Mouse (Mus musculus) T-helper 2 cell (primary cell): ENCODE results near the gene Hmces.

Source experiments
- in situ Hi-C: fragments of 300-600 bp; cut with MboI, MseI; formaldehyde crosslinking; loops from one replicate; pipeline ENCODE4 v1.15.1; 2025; ENCODE audit warnings: high pct_unique_total_duplicates

Gene Hmces

GRCm38 (mm10) chr6:87913661-87914325, at the start of gene Hmces:
TSS of gene Hmces (plus strand) at chr6:87913935.
- in situ Hi-C loops = no loop called here

GRCm38 (mm10) chr6:87866211-87866610, 47.5 kb upstream of the Hmces start:
- in situ Hi-C loops = no loop called here

DNA sequence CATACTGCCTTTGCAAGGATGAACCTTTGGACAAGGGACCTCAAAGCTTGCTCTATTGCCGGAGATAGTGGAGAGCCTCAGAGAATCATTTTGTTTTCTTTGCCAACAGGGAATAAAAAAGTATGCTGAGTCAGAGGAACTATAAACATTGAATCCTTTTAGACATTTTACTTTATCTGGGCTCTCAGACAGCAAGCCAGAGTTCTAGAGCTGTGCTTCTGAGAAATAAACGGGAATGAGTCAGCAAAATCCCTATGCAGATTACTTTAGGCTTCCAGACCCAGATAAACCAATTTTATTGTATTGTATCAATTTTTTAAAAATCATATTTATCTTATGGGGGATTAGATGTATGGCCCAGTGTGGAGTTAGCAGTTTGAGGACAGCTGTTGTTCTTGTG, 46.5 kb upstream of the Hmces start:
- in situ Hi-C loops = no loop called here

DNA sequence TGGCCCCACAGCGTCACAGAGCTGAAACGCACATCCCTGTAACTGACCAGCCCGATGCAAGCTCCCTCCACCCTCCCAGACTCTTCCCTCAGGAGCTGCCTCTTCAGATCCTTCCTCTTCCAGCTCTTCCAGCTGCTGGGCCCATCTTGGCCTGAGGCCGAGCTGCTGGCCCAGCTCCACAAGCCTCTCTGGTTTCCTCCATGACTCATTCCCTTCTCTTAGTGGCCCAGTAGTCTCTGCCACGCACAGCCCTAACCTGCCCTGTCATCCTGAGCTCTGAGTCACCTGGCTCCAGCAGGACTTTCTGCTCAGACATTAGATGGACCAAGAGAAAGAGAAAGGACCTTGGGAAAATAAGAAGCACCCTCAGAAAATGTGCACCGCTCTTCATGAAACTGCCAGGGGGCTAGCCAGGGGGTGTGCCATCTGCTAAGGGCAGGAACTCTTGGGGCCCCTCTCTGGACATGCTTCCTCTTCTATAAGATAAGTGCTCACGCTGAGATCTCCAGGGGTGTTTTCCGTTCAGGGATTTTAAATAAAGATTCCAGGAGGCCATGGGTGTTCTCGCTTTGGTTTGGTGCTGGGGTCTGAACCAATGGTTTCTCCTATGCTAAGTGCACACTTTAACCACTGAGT, 44.7 kb upstream of the Hmces start:
- in situ Hi-C loops = no loop called here

- in situ Hi-C loops = no loop called here
Measured at GRCm38 (mm10) chr6:87870440-87870839, 43.3 kb upstream of the Hmces start.

DNA sequence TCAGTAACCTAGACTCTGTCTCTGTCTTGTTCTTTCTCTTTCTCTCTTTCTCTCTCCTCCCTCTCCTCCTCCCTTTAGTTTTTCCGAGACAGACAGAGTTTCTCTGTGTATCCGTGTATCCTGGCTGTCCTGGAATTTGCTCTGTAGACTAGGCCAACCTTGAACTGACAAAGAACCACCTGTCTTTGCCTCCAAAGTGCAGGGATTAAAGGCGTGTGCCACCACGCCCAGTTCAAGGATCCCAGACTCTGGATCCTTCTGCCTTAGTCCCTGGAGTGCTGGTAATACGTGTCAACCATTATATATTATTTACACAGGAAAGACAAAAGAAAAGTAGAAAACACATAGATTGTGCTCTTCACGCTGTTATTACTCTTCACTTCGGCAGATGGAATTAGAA, 42.5 kb upstream of the Hmces start:
- in situ Hi-C loops = no loop called here

DNA sequence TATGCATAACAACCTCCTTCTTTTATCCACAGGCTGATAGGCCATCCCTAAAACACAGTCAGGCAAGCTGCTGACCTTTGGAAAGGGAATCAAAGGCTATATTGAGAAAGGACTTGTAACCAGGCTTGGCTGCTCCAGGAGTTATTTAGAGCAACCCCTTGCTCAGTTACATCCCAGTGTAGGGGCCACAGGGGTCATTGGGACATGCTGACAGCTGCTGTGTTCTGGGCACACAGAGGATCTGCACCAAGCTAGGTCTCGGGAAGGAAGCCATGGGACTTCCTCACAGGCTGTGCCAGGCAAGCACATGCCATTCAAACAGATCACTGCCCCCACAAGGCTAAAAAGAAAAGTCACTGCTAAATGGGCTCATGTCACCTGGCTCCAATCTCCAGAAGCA, 40.6 kb upstream of the Hmces start:
- in situ Hi-C loops = no loop called here

- in situ Hi-C loops = no loop called here
Measured at GRCm38 (mm10) chr6:87873963-87874362, 39.8 kb upstream of the Hmces start.

- in situ Hi-C loops = no loop called here
Measured at GRCm38 (mm10) chr6:87875083-87875482, 38.7 kb upstream of the Hmces start.

DNA sequence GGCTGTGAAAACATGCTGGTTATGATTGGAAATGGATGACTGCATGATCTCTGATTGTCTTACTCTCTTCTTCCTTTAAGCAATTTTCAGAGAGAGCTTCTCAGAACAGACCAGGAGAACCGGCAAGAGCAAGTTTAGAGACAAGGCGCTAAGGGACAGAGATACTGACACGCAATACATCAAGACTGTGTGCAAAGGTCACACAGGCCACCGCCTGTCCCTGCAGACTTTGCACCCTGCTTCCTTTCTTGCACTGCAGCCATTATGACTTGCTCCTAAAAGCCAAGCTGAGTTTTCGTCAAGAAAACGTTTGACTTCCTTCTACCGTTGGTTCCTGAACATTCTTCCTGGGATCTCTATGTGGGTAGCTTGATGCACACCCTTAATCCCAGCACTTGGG, 38.2 kb upstream of the Hmces start:
- in situ Hi-C loops = no loop called here

DNA sequence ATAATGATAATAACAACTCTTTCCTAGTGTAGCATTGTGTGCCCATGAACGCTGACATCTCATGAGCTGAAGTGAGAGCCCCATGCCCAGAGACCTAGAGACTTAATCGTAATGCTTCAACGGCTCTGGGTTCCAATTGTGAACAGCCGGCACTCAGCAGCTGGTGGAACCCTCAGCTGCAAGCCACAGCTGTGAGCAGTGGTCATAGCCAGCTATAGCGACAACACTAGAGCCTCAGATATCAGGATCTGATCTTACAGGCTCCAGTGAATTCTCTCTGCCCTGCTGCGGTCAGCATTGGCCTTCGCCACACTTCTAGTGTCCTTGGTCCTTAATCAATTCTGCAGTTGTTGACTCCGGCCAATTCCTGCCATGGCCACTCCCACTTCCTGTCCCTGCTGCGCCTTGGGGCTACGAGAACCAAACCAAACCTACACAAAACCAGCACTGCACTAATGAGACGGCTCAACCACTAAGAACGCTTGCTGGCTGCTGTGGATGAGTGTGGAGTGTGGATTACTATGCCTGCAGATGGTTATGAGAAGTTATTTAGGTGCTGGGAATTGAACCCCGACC, 37.6 kb upstream of the Hmces start:
- in situ Hi-C loops = no loop called here

GRCm38 (mm10) chr6:87879010-87879409, 34.7 kb upstream of the Hmces start:
- in situ Hi-C loops = no loop called here

- in situ Hi-C loops = no loop called here
Measured at GRCm38 (mm10) chr6:87879628-87880027, 34.1 kb upstream of the Hmces start.

DNA sequence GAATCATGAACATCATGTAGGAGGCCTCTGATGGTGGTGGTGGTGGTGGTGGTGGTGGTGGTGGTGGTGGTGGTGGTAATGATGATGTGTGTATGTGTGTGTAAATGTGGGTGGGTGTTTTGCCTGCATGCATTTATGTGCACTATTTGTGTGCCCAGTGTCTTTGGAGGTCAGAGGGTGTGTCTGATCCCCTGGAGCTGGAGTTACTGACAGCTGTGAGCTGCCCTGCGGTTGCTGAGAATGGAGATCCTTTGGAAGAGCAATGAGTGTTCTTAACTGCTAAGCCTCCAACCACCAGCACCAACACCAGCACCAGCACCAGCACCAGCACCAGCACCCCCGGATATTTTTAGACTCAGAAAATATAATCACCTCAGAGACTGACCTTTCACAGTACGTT, 31.5 kb upstream of the Hmces start:
- in situ Hi-C loops = no loop called here

GRCm38 (mm10) chr6:87882816-87883215, 30.9 kb upstream of the Hmces start:
- in situ Hi-C loops = no loop called here

DNA sequence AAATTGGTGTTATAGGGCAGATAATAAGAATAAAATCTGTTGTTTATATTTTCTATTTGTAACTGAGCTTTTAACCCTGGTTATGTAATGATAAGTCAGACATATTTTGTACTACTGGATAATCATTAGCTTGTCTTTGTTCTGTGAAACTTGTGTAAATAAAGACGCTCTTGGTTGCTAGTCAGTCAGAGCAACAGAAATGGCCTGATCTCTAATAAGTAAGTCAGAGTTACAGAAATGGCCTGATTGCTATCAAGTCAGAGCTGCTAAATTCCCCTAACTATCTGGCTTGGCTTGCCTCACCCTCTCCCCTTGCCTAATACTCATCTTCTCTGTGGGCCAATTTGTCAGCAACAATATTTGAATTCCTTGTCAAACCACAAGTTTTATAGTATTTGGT, 27.0 kb upstream of the Hmces start:
- in situ Hi-C loops = no loop called here

DNA sequence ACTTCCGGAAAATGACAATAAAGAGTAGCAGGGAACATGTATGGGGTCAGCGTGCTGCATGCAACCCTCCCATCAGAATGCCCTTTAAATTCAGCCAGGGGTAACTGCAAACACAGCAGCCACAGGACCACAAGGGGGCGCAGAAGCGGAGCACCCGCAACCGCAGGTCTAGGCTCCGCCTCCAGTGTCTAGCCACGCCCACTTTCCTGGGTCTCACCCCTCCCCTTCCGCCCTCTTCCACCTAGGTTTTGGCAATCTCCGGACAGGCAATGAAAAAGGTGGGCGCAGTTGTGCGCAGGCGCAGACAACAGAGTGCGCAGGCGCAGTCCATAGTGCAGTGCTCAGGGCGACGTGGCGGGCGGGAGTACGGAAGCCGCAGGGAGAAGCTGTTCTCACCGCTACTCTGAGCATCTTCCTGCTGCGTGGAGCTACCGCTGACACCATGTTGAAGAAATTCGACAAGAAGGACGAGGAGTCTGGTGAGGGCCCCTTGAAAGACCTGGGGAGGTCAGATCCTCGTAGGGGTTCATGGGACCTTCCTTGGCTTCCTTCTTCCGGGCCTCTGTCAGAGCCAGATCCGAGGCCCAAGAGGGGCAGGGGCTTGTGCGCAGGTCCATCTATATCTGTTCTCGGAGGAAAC, 26.0 kb upstream of the Hmces start, which contains the start of gene Copg1:
TSS of gene Copg1 (plus strand) at position 221 of the 640 bp plus-strand sequence.
- in situ Hi-C loops = no loop called here

GRCm38 (mm10) chr6:87893931-87894330, 19.8 kb upstream of the Hmces start:
- in situ Hi-C loops = no loop called here

- in situ Hi-C loops = no loop called here
Measured at GRCm38 (mm10) chr6:87898028-87898427, 15.7 kb upstream of the Hmces start.

- in situ Hi-C loops = no loop called here
Measured at GRCm38 (mm10) chr6:87906632-87907031, 7.1 kb upstream of the Hmces start.

DNA sequence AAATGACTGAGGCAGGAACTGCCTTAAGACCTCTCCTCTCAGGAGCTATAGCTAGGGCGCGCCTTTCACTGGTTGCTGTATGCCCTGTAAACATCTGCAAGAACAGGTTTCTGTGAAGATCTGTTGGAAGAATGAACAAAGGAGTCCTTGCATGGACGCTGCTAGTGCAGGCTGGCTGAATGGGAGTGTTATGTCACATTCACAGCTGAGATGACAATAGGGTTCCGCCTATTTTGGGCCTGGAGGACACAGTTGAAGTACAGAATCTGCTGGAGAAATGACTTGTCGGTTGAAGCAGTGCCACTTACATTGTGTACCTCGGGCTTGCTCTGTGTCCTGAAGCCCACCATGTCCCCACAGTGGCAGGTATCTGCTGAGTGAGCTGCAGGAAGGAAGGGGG, 4.6 kb upstream of the Hmces start:
- in situ Hi-C loops = no loop called here

DNA sequence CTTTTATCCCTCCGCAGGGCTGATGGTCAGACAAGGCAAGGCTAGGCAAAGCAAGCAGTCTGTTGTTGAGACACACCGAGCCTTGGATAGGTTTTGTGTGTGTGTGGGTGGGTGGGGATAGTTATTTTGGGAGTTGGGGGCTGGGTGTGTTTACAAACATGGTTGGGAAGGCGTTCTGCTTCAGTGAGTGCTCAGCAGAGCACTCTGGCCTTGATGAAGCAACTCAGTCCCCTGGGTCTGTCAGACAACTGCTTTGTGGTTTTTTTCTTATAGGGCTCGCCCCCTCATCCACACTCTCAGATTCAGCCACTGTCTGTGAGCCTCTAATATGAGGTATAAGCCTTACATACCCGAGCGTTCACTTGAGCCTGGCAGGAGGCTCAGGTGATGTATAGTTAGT, 2.2 kb upstream of the Hmces start:
- in situ Hi-C loops = no loop called here
